Mouse (Mus musculus) heart, adult 9 months (tissue): Measurements from ENCODE around the gene Suz12.
A peak's percentile ranks its signal among the peaks of the same experiment; 100 is the strongest.
"Not testable (repeated sequence)": the region's sequence is repeated elsewhere in the genome, so short reads cannot be mapped to it uniquely, and the experiment has no call there.

Source experiments
- DNase-seq, 2 experiments: peaks; one replicate each; pipeline ENCODE4 v3.0.0; 2022; ENCODE audit warnings: low spot score in 2 of 2

Suz12 gene

DNA sequence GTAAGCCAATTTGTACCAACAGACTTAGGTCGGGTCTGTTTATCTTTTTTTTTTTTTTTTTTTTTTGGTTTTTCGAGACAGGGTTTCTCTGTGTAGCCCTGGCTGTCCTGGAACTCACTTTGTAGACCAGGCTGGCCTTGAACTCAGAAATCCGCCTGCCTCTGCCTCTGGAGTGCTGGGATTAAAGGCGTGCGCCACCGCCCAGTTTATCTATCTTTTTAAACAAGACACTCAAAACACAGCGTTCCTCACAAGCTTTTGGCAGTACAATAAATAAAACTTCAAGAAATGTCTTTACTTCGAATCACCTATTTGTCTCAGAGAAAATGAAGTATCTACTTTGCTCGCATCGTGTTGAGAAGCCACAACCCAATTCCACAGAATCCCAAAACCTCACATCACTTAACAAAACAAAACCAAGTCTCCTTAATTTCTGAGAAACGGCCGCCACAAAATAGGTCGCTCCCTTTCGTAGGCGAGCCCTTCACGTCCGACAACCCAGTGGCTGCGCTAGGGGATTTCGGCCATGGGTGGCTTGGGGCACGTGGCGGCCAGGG lies 793 bp upstream of the Suz12 start:
- DNase-seq, result no peak

DNA sequence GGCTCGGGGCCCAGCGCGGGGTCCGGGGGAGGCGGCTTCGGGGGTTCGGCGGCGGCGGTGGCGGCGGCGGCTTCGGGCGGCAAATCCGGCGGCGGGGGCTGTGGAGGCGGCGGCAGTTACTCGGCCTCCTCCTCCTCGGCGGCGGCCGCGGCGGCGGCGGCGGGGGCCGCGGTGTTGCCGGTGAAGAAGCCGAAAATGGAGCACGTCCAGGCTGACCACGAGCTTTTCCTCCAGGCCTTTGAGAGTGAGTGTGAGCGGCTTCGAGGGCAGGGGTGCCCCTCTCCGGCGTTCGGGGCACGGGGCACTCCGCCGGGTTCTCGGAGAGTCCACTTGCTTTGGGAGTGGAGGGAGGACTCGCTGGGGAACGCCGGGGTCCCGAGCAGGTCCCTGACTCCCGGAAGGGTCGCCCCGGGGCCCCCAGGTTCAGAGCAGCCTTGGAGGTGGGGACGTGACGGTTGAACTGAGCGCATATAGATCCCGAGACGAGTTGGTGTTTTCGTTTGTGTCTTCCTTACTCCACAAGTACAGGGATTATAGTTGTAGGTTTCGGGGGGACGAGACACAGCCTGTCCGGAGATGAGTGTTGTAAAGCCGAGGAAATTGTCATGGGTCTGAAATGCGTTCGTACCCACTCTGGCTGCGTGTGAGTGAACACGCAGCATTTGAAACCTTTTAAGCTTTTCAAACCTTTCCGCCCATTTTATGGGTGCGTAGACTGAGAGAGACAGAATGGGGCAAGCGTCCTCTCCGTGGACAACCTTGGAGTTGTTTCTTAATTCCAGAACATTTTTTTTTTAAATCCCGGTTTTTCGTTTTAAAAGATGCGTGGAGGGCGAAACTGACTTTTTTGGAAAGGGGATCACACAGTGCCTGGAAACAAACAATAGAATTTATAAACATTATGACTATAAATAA lies 707 bp downstream of the Suz12 start:
- DNase-seq, result no peak

- DNase-seq, result no peak
Observed at GRCm38 (mm10) chr11:79994271-79994988, 1.5 kb downstream of the Suz12 start.

- not testable (repeated sequence) for DNase-seq
Observed at GRCm38 (mm10) chr11:80016533-80016932, 23.6 kb downstream of the Suz12 start.

DNA sequence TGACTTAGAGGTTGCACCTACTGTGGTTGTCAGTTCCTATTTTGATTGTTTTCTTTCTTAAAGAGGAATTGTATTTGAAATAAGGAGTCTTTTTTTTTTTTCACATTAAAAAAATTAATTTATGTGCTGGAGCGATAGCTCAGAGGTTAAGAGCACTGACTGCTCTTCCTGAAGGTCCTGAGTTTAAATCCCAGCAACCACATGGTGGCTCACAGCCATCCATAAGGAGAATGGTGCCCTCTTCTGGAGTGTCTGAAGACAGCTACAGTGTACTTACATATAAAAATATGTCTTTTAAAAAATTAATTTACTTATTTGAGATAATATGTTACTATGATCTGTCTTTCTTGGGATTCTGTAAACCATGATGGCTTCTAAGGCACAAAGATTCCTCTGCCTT lies 26.9 kb downstream of the Suz12 start:
- no peak for DNase-seq

- no peak for DNase-seq
Observed at GRCm38 (mm10) chr11:80021306-80021705, 28.4 kb downstream of the Suz12 start.

GRCm38 (mm10) chr11:80037495-80037894 lies 44.6 kb downstream of the Suz12 start:
- DNase-seq, result no peak

GRCm38 (mm10) chr11:80042615-80043418 lies 49.9 kb downstream of the Suz12 start:
- DNase-seq, result peak; percentile 32 to 54

DNA sequence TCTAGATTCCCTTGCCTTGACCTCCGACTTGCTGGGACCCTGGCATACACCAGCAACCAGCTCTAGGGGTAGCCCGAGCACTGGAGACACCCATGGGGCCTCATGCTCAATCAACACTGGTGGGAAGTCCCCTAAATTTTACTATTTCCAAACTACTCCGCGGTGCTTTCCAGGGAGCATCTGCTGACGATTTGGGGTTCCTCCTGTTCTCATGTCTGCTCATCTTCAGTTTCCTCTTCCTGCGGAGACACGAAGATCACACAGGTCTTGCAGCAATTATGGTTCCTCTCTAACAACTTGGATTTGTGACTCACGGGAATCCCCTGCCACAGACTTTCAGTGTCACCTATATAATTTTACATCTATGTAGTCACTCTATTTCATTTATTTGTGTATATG lies 50.5 kb downstream of the Suz12 start:
- DNase-seq, result no peak

DNA sequence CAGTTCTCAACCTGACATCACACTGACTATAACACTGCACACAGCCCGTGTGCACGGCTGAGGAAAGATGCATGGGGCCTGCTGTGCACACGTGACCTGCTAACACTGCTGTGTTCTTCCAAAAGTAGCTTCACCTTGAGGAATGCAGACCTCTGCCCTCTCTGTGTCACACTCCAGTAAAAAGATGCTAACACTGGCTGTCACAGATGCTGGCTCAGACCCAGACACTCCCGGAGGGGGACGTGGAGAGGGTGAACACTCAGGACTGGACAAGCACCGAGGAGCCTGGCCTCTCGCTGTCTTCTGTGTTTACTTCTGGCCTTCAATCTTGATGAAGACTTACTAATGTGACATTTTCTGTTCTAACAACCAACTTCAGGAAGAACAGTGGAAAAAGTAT lies 54.0 kb downstream of the Suz12 start:
- no peak for DNase-seq

- DNase-seq, result peak; percentile 35 to 47
Observed at GRCm38 (mm10) chr11:80050088-80050487, 57.2 kb downstream of the Suz12 start.

DNA sequence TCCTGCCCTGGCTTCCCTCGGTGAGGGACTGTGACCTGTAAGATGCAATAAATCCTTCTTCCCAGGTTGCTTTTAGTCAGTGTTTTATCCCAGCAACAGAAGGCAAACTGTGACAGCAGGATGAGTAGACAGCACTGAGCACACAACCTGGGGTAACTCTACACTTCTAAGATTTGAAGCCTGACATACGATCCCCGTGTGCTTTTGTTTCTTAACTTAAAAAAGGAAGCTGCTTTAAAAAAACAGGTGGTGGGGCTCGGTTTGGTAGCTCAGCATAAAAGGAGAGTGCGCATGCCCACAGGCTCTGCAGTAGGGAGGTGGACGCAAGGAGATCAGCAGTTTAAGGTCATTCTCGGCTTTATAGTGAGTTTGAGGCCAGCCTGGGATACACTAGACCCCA lies 59.5 kb downstream of the Suz12 start:
- DNase-seq, result no peak

- no peak for DNase-seq
Observed at GRCm38 (mm10) chr11:80053171-80053570, 60.3 kb downstream of the Suz12 start.

- DNase-seq, result no peak
Observed at GRCm38 (mm10) chr11:80054659-80055058, 61.8 kb downstream of the Suz12 start.

DNA sequence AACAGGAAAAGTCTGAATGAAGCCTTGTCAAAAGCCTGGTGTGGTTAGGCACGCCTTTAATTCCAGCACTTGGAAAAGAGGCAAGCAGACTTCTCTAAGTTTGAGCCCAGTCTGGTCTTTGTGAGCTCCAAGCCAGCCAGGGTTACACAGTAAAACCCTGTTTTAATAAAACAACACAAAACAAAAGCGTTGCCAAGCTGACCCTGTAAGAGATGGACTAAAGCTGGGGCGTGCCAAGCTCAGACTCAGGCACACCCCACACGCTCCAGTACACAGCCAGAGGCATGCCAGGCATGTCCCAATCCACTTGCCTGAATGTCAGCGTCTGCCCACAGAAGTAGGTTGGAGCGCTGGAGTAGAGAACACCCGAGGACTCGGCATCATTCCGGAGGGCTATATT lies 63.2 kb downstream of the Suz12 start:
- DNase-seq, result peak in 1 of 2 experiments; percentile 23

GRCm38 (mm10) chr11:80062159-80062558 lies 69.3 kb downstream of the Suz12 start:
- peak; percentile 30 to 57 for DNase-seq

- not testable (repeated sequence) for DNase-seq
Observed at GRCm38 (mm10) chr11:80066373-80066772, 73.5 kb downstream of the Suz12 start.

DNA sequence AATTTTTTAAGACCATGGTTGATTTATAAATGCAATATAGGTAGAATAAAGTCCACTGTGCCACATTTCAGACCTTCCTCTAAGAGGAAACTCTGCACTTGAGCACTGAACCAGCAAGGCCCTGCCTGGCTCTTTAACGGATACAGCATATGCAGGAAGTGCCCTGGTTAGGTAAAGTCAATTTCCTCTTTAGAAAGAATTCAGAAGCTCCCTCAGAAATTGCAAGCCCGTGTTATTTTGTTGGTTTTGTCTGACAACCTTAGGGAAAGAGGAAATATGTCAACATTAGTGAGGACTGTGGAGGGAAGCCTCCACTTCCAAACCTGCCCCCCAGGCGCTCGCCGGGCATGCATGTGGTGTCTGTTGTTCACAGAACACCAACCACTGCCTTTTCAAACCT lies 74.7 kb downstream of the Suz12 start:
- DNase-seq, result no peak

DNA sequence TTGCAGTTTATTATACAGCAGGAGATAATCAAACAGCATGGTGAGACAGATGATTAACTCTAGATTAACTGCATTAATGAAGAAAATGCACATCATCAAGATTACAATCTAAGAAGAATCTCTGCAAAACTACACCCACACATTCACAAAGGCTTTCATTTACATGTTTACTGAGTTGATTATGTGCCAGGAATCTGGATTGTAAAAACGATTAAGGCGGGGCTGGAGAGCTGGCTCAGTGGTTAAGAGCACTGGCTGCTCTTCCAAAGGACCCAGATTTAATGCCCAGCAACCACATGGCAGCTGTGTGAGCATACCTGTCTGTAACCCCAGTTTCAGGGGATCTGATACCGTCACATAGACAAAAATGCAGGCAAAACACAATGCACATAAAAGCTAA lies 76.9 kb downstream of the Suz12 start:
- DNase-seq, result no peak

DNA sequence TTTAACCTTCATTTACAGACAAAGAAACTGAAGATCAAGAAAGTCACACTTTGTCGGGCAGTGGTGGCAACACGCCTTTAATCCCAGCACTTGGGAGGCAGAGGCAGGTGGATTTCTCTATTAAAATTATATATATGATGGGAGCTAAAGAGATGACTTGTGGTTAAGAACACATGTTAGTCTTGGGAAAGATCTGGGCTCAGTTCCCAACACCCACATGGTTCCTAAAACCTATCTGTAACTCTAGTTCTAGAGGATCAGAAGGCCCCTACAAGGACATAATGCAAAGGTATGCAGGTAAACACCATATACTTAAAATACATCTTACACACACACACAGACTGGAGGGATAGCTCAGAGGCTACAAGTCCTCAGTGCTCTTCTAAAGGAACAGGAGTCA lies 78.1 kb downstream of the Suz12 start:
- no peak for DNase-seq

- DNase-seq, result no peak
Observed at GRCm38 (mm10) chr11:80072365-80072764, 79.5 kb downstream of the Suz12 start.
